Mouse (Mus musculus) MEL (cell line): ENCODE data around the gene Acot7. TPM values are rescaled to one million over a fixed set of nuclear protein-coding genes. Genes with fewer than 3 reads are reported as not detected.

ENCODE experiments used
- DNase-seq: peaks from one replicate; pipeline ENCODE4 v3.0.0; 2011; ENCODE audit warnings: low read depth, low spot score
- H3K27ac ChIP-seq: 2 replicates; pipeline ENCODE4 v1.5.1; 2012; ENCODE audit warnings: low read depth, mild to moderate bottlenecking, control low read depth, low read length, moderate library complexity; ENCODE audit not compliant: control insufficient read depth
- H3K27me3 ChIP-seq, 2 experiments: fragments of 150-350 bp in 1 of 2; sonication (generic) in 1 of 2; 2 replicates each; pipeline ENCODE4 v1.6.1; 2012; ENCODE audit warnings: low read length in 2 of 2, mild to moderate bottlenecking in 2 of 2, improper control_type of control experiment in 1 of 2, moderate library complexity in 1 of 2; ENCODE audit not compliant: insufficient read depth in 2 of 2, control insufficient read depth in 1 of 2
- H3K36me3 ChIP-seq, 2 experiments: 2 replicates each; pipeline ENCODE4 v1.6.1; 2012 to 2014; ENCODE audit warnings: low read length in 2 of 2, improper control_type of control experiment in 1 of 2, inconsistent platforms in 1 of 2, mild to moderate bottlenecking in 1 of 2; ENCODE audit not compliant: insufficient read depth in 2 of 2, control insufficient read depth in 1 of 2
- H3K4me1 ChIP-seq, 2 experiments: fragments of 150-350 bp in 1 of 2; sonication (generic) in 1 of 2; 2 replicates each; pipeline ENCODE4 v1.6.1; 2012; ENCODE audit warnings: low read length in 2 of 2, improper control_type of control experiment in 1 of 2, mild to moderate bottlenecking in 1 of 2; ENCODE audit not compliant: insufficient read depth in 2 of 2, control insufficient read depth in 1 of 2
- H3K4me3 ChIP-seq, 2 experiments: fragments of 150-350 bp in 1 of 2; sonication (generic) in 1 of 2; 2 replicates each; pipeline ENCODE4 v1.5.1; 2012; ENCODE audit warnings: low read depth in 2 of 2, low read length in 2 of 2, mild to moderate bottlenecking in 2 of 2, moderate library complexity in 2 of 2, control low read depth in 1 of 2, improper control_type of control experiment in 1 of 2; ENCODE audit not compliant: control insufficient read depth in 1 of 2, insufficient read depth in 1 of 2
- H3K79me2 ChIP-seq: 2 replicates; pipeline ENCODE4 v1.6.1; 2012; ENCODE audit warnings: mild to moderate bottlenecking, low read length, moderate library complexity; ENCODE audit not compliant: control insufficient read depth, poor library complexity, insufficient read depth
- H3K9ac ChIP-seq: 2 replicates; pipeline ENCODE4 v1.6.1; 2012; ENCODE audit warnings: low read depth, mild to moderate bottlenecking, control low read depth, low read length, moderate library complexity; ENCODE audit not compliant: control insufficient read depth, poor library complexity, severe bottlenecking
- H3K9me3 ChIP-seq: fragments of 150-350 bp; sonication (generic); replicated peaks from 2 replicates; pipeline ENCODE4 v1.6.1; 2012; ENCODE audit warnings: mild to moderate bottlenecking, low read length, improper control_type of control experiment, moderate library complexity; ENCODE audit not compliant: insufficient read depth
- BHLHE40 ChIP-seq: IDR thresholded peaks from 2 replicates; pipeline ENCODE4 v1.6.1; 2012; ENCODE audit warnings: low read depth, mild to moderate bottlenecking, inconsistent platforms, low read length, improper control_type of control experiment, borderline replicate concordance
- CHD1 ChIP-seq: IDR thresholded peaks from 2 replicates; pipeline ENCODE4 v1.6.1; 2012; ENCODE audit warnings: low read depth, mild to moderate bottlenecking, inconsistent platforms, low read length, improper control_type of control experiment
- CHD2 ChIP-seq: IDR thresholded peaks from 2 replicates; pipeline ENCODE4 v1.6.1; 2011; ENCODE audit warnings: low read length, improper control_type of control experiment
- CTCF ChIP-seq, 3 experiments: IDR thresholded peaks in 2 of 3; conservative IDR thresholded peaks in 1 of 3; 2 replicates each; pipeline ENCODE4 v1.5.1; 2011 to 2012; ENCODE audit warnings: low read length in 3 of 3, low read depth in 2 of 3, mild to moderate bottlenecking in 2 of 3, improper control_type of control experiment in 1 of 3, inconsistent platforms in 1 of 3, mixed read lengths in 1 of 3, moderate library complexity in 1 of 3; ENCODE audit not compliant: control insufficient read depth in 1 of 3, insufficient read depth in 1 of 3, poor library complexity in 1 of 3, severe bottlenecking in 1 of 3
- E2F4 ChIP-seq: IDR thresholded peaks from 2 replicates; pipeline ENCODE4 v1.6.1; 2011; ENCODE audit warnings: low read depth, low read length, improper control_type of control experiment, borderline replicate concordance
- ELF1 ChIP-seq: IDR thresholded peaks from 2 replicates; pipeline ENCODE4 v1.6.1; 2014; ENCODE audit warnings: low read depth, mild to moderate bottlenecking, inconsistent platforms, low read length, improper control_type of control experiment, moderate library complexity
- EP300 ChIP-seq, 2 experiments: IDR thresholded peaks; 2 replicates each; pipeline ENCODE4 v1.6.1; 2011; ENCODE audit warnings: improper control_type of control experiment in 2 of 2, low read length in 2 of 2, low read depth in 1 of 2, mild to moderate bottlenecking in 1 of 2
- ETS1 ChIP-seq: IDR thresholded peaks from 2 replicates; pipeline ENCODE4 v1.6.1; 2012; ENCODE audit warnings: low read depth, mild to moderate bottlenecking, inconsistent platforms, low read length, improper control_type of control experiment, moderate library complexity
- GABPA ChIP-seq: IDR thresholded peaks from 2 replicates; pipeline ENCODE4 v1.6.1; 2012; ENCODE audit warnings: low read depth, mild to moderate bottlenecking, inconsistent platforms, low read length, improper control_type of control experiment, moderate library complexity
- GATA1 ChIP-seq: IDR thresholded peaks from 2 replicates; pipeline ENCODE4 v1.6.1; 2011; ENCODE audit warnings: low read depth, low read length, improper control_type of control experiment
- HCFC1 ChIP-seq: IDR thresholded peaks from 2 replicates; pipeline ENCODE4 v1.6.1; 2012; ENCODE audit warnings: low read depth, mild to moderate bottlenecking, inconsistent platforms, low read length, improper control_type of control experiment, moderate library complexity
- JUND ChIP-seq: IDR thresholded peaks from 2 replicates; pipeline ENCODE4 v1.6.1; 2011; ENCODE audit warnings: low read depth, mild to moderate bottlenecking, improper control_type of control experiment, low read length
- KAT2A ChIP-seq: conservative IDR thresholded peaks from 2 replicates; pipeline ENCODE4 v1.6.1; 2012; ENCODE audit warnings: low read depth, low read length, improper control_type of control experiment, inconsistent platforms
- MAFK ChIP-seq: IDR thresholded peaks from 2 replicates; pipeline ENCODE4 v1.6.1; 2011; ENCODE audit warnings: low read depth, mild to moderate bottlenecking, low read length, improper control_type of control experiment, borderline replicate concordance
- MAX ChIP-seq: IDR thresholded peaks from 2 replicates; pipeline ENCODE4 v1.6.1; 2011; ENCODE audit warnings: low read length, improper control_type of control experiment
- MAZ ChIP-seq: IDR thresholded peaks from 2 replicates; pipeline ENCODE4 v1.6.1; 2012; ENCODE audit warnings: low read depth, mild to moderate bottlenecking, inconsistent platforms, low read length, improper control_type of control experiment
- MEF2A ChIP-seq: IDR thresholded peaks from 2 replicates; pipeline ENCODE4 v1.6.1; 2014; ENCODE audit warnings: low read depth, mild to moderate bottlenecking, inconsistent platforms, low read length, improper control_type of control experiment; ENCODE audit not compliant: poor library complexity, insufficient replicate concordance, severe bottlenecking; ENCODE audit errors: extremely low read depth
- MXI1 ChIP-seq: IDR thresholded peaks from 2 replicates; pipeline ENCODE4 v1.6.1; 2011; ENCODE audit warnings: mild to moderate bottlenecking, low read depth, low read length, improper control_type of control experiment
- MYB ChIP-seq: IDR thresholded peaks from 2 replicates; pipeline ENCODE4 v1.6.1; 2011; ENCODE audit warnings: mild to moderate bottlenecking, low read depth, low read length, improper control_type of control experiment
- MYC ChIP-seq: IDR thresholded peaks from 2 replicates; pipeline ENCODE4 v1.6.1; 2011; ENCODE audit warnings: low read depth, mild to moderate bottlenecking, low read length, improper control_type of control experiment, moderate library complexity
- NELFE ChIP-seq: IDR thresholded peaks from 2 replicates; pipeline ENCODE4 v1.6.1; 2011; ENCODE audit warnings: low read depth, low read length, improper control_type of control experiment
- NRF1 ChIP-seq: IDR thresholded peaks from 2 replicates; pipeline ENCODE4 v1.6.1; 2014; ENCODE audit warnings: low read depth, mild to moderate bottlenecking, inconsistent platforms, low read length, improper control_type of control experiment, moderate library complexity; ENCODE audit not compliant: poor library complexity, insufficient read depth, severe bottlenecking
- POLR2A ChIP-seq, 2 experiments: IDR thresholded peaks; 2 replicates each; pipeline ENCODE4 v1.6.1; 2011 to 2012; ENCODE audit warnings: low read length in 2 of 2, mild to moderate bottlenecking in 2 of 2, control low read depth in 1 of 2, improper control_type of control experiment in 1 of 2, low read depth in 1 of 2, moderate library complexity in 1 of 2; ENCODE audit not compliant: control insufficient read depth in 1 of 2, insufficient read depth in 1 of 2, poor library complexity in 1 of 2
- POLR2AphosphoS2 ChIP-seq: IDR thresholded peaks from 2 replicates; pipeline ENCODE4 v1.6.1; 2011; ENCODE audit warnings: low read length, improper control_type of control experiment
- POLR2AphosphoS5 ChIP-seq: IDR thresholded peaks from 2 replicates; pipeline ENCODE4 v1.6.1; 2012; ENCODE audit warnings: low read depth, borderline replicate concordance, mild to moderate bottlenecking, inconsistent platforms, low read length, moderate library complexity, mixed read lengths
- RAD21 ChIP-seq: IDR thresholded peaks from 2 replicates; pipeline ENCODE4 v1.6.1; 2011; ENCODE audit warnings: mild to moderate bottlenecking, low read depth, low read length, improper control_type of control experiment
- RCOR1 ChIP-seq: IDR thresholded peaks from 2 replicates; pipeline ENCODE4 v1.6.1; 2012; ENCODE audit warnings: low read depth, mild to moderate bottlenecking, inconsistent platforms, low read length, improper control_type of control experiment
- SIN3A ChIP-seq: IDR thresholded peaks from 2 replicates; pipeline ENCODE4 v1.6.1; 2012; ENCODE audit warnings: low read length, improper control_type of control experiment, inconsistent platforms
- SMC3 ChIP-seq: IDR thresholded peaks from 2 replicates; pipeline ENCODE4 v1.6.1; 2011; ENCODE audit warnings: low read depth, low read length, improper control_type of control experiment
- TAL1 ChIP-seq: IDR thresholded peaks from 2 replicates; pipeline ENCODE4 v1.6.1; 2012; ENCODE audit warnings: mild to moderate bottlenecking, inconsistent platforms, low read length, moderate library complexity, mixed read lengths
- TBP ChIP-seq: IDR thresholded peaks from 2 replicates; pipeline ENCODE4 v1.8.0; 2011; ENCODE audit warnings: low read depth, low read length, improper control_type of control experiment
- TCF12 ChIP-seq: IDR thresholded peaks from 2 replicates; pipeline ENCODE4 v1.6.1; 2014; ENCODE audit warnings: low read depth, mild to moderate bottlenecking, inconsistent platforms, low read length, improper control_type of control experiment, moderate library complexity
- UBTF ChIP-seq: IDR thresholded peaks from 2 replicates; pipeline ENCODE4 v1.6.1; 2012; ENCODE audit warnings: low read depth, mild to moderate bottlenecking, inconsistent platforms, low read length, improper control_type of control experiment, moderate library complexity, borderline replicate concordance; ENCODE audit not compliant: insufficient read depth
- USF2 ChIP-seq, 2 experiments: IDR thresholded peaks; 2 replicates each; pipeline ENCODE4 v1.6.1; 2011 to 2012; ENCODE audit warnings: improper control_type of control experiment in 2 of 2, low read length in 2 of 2, borderline replicate concordance in 1 of 2, inconsistent platforms in 1 of 2, low read depth in 1 of 2, mild to moderate bottlenecking in 1 of 2; ENCODE audit not compliant: insufficient read depth in 1 of 2
- ZC3H11A ChIP-seq: IDR thresholded peaks from 2 replicates; pipeline ENCODE4 v1.6.1; 2012; ENCODE audit warnings: low read depth, mild to moderate bottlenecking, inconsistent platforms, low read length, improper control_type of control experiment
- ZKSCAN1 ChIP-seq: IDR thresholded peaks from 2 replicates; pipeline ENCODE4 v1.6.1; 2012; ENCODE audit warnings: low read depth, mild to moderate bottlenecking, inconsistent platforms, low read length, improper control_type of control experiment, moderate library complexity
- ZMIZ1 ChIP-seq: IDR thresholded peaks from 2 replicates; pipeline ENCODE4 v1.6.1; 2012; ENCODE audit warnings: low read depth, mild to moderate bottlenecking, inconsistent platforms, low read length, improper control_type of control experiment, moderate library complexity
- ZNF384 ChIP-seq: IDR thresholded peaks from 2 replicates; pipeline ENCODE4 v1.6.1; 2012; ENCODE audit warnings: low read depth, mild to moderate bottlenecking, inconsistent platforms, low read length, improper control_type of control experiment
- polyA plus RNA-seq, 2 experiments: library from polyadenylated mRNA; stranded (reverse) in 1 of 2; unstranded in 1 of 2; fragments of >175 nt in 1 of 2; fragments of >200 nt in 1 of 2; gene quantifications; 2 replicates each; pipeline versions ENCODE4 v1.2.1 to v1.2.4; 2012; ENCODE audit warnings: low replicate concordance in 2 of 2, low read depth in 1 of 2; ENCODE audit not compliant: insufficient read length in 2 of 2, insufficient read depth in 1 of 2, missing spikeins in 1 of 2
- total RNA-seq: library from RNA; depleted of rRNA; stranded (reverse); fragments of 300-350 nt; gene quantifications from 2 replicates; pipeline ENCODE4 v1.2.3, GENCODE M21; 2012

The Acot7 gene
- total and polyA plus RNA-seq, 3 experiments: 92.7 to 127 TPM; not detected in 1

DNA sequence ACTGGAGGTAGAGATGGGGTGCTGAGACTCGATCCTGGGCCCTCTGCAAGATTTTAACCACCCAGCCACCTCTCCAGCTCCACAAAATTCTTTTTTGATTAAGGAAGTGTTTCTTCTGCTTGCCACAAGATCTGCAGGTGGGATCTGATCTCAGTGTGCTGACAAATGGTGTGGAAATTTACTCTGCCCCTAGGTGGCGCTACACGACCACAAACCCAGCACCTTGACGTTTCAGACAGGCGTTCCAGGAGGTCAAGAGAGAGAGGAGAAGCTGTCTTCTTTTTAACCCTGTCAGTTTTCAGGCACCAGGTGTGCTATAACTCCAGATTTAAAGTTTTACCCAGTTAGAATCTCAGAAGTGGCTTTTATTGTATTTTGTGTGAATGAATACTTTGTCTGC lies 4.9 kb upstream of the Acot7 start:
- no peaks in the 10 kb centered on the region for H3K27me3 ChIP-seq
- peaks cover 0 to 7% of the 10 kb centered on the region in 2 experiments; a peak in 2 of 4 replicates for H3K36me3 ChIP-seq
- H3K79me2 ChIP-seq: peaks cover 5% of the 10 kb centered on the region
- H3K9me3 ChIP-seq: no peaks in the 10 kb centered on the region
- peak; percentile 88 for DNase-seq
- peaks cover 3 to 12% of the 10 kb centered on the region in 2 experiments; a peak in 3 of 4 replicates for H3K4me1 ChIP-seq
- H3K27ac ChIP-seq: no peak overlapping the region
- no peak overlapping the region for H3K9ac ChIP-seq
- H3K4me3 ChIP-seq: no peak overlapping the region
- no peak for TF ChIP-seq GATA1
- TF ChIP-seq TAL1: no peak
- TF ChIP-seq MXI1: no peak
- TF ChIP-seq MEF2A: no peak
- TF ChIP-seq MAFK: no peak
- TF ChIP-seq ZNF384: no peak
- TF ChIP-seq ZC3H11A: peak; percentile 93
- TF ChIP-seq CHD1: no peak
- no peak for TF ChIP-seq MYB
- peak; percentile 62 for TF ChIP-seq SIN3A
- no peak for TF ChIP-seq EP300 (IDR thresholded peaks at IDR 0.05; ENCODE audit: low read depth in 1 of 2, low read length in 2 of 2)
- no peak for TF ChIP-seq NELFE
- no peak for TF ChIP-seq ZKSCAN1
- TF ChIP-seq UBTF: no peak
- TF ChIP-seq JUND: 0 out of 2 replicates have a peak, but pooled peaks have one; percentile 28
- peak; percentile 81 for TF ChIP-seq SMC3
- no peak for TF ChIP-seq RCOR1
- no peak for TF ChIP-seq E2F4
- TF ChIP-seq GABPA: no peak
- TF ChIP-seq POLR2AphosphoS5: no peak
- TF ChIP-seq USF2 (IDR thresholded peaks at IDR 0.05; ENCODE audit: borderline replicate concordance in 1 of 2, insufficient read depth in 1 of 2, low read depth in 1 of 2, low read length in 2 of 2): no peak
- TF ChIP-seq TCF12: no peak
- TF ChIP-seq BHLHE40: peak; percentile 14; the same call in 1 of the 2 replicates
- TF ChIP-seq ELF1: no peak
- TF ChIP-seq RAD21: no peak; the same call in none of the 2 replicates
- TF ChIP-seq MAZ: no peak
- TF ChIP-seq POLR2A (IDR thresholded peaks at IDR 0.05; ENCODE audit: control insufficient read depth in 1 of 2, insufficient read depth in 1 of 2, low read depth in 1 of 2, low read length in 2 of 2, poor library complexity in 1 of 2): no peak
- no peak for TF ChIP-seq HCFC1
- TF ChIP-seq NRF1: no peak
- no peak for TF ChIP-seq KAT2A
- TF ChIP-seq POLR2AphosphoS2: no peak
- TF ChIP-seq MAX: no peak
- peak; percentile 86 to 99 (median 94) for TF ChIP-seq CTCF (IDR thresholded peaks at IDR 0.05 in 2 of 3, conservative IDR thresholded peaks at IDR 0.05 in 1 of 3; ENCODE audit: control insufficient read depth in 1 of 3, insufficient read depth in 1 of 3, low read depth in 2 of 3, low read length in 3 of 3, poor library complexity in 1 of 3, severe bottlenecking in 1 of 3)
- no peak for TF ChIP-seq CHD2
- TF ChIP-seq TBP: no peak
- no peak for TF ChIP-seq ETS1
- 0 out of 2 replicates have a peak, but pooled peaks have one; percentile 27 for TF ChIP-seq MYC
- no peak for TF ChIP-seq ZMIZ1
